Mouse (Mus musculus): ENCODE results near the gene Rasgef1a. TPM values are rescaled to one million over a fixed set of nuclear protein-coding genes. Genes with fewer than 3 reads are reported as not detected.

Rasgef1a gene
- polyA plus RNA-seq, 1 experiment from 2014 or later: 5.8 TPM

DNA sequence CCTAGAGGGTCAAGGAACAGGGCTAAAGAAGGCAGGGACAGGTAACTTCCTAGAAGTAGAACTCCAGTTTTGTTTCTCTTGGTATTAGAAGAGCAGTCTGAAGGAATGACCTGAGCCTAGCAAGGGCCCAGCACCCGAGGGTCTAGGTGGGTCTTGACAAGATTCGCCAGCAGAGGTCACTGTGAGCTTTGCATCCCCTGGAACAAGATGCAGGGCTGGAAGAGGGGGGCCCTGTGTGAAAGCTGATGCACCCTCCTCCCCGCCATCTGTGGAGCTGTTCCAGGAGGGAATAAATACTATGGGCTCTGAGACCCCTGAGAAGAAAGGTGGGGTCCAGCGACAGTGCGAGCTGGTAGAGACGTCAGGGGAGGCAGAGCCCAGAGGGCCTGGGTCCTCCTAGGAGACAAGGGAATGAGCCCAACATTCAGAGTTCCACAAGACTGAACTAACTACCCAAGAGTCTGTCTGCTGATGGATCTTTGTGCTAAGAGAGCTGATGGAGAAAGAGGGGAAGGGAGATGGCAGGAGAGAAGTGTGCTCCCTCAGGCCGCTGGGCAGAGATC is 53.8 kb downstream of the Rasgef1a start:
- H3K9me3 ChIP-seq: no peaks in the 10 kb centered on the region
- H3K4me3 ChIP-seq: peak overlapping the region; percentile 47; the same call in 1 of the 2 replicates
- H3K27ac ChIP-seq: no peak overlapping the region
- H3K27me3 ChIP-seq (replicated peaks): 0 out of 2 replicates have a peak, but pooled peaks cover 5% of the 10 kb centered on the region
- H3K36me3 ChIP-seq (replicated peaks): no peaks in the 10 kb centered on the region
- WGBS: 12% methylated on average over 7 of the region's 7 CpGs
- no peak overlapping the region for H3K9ac ChIP-seq
- H3K4me1 ChIP-seq: peaks cover 23% of the 10 kb centered on the region
- 0 out of 2 replicates have a peak, but pooled peaks have one; percentile 51 for ATAC-seq (replicated peaks)
- peak overlapping the region; percentile 99 for H3K4me2 ChIP-seq

DNA sequence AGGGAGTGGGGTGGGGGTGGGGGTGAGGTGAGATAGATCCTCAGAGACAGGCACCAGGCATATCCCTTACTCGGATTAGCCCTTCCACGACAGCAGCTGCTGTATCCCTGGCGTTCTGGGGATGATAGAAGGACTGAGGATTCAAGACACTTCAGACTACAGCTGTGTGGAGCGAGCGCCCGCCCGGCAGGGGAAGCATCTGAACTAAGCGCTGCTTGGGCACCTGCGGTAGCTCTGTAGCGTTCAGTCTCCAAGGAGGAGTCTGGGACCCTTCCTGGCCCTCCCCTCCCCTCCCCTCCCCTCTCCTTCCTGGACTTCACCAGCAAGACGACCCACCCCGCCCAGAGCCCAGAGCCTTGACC is 54.6 kb downstream of the Rasgef1a start:
- H3K4me2 ChIP-seq: peak overlapping the region; percentile 99
- no peaks in the 10 kb centered on the region for H3K9me3 ChIP-seq
- H3K9ac ChIP-seq: peak overlapping the region; percentile 62
- peaks cover 23% of the 10 kb centered on the region for H3K4me1 ChIP-seq
- H3K4me3 ChIP-seq: peak overlapping the region; percentile 47
- no peaks in the 10 kb centered on the region for H3K36me3 ChIP-seq (replicated peaks)
- peak; percentile 79 for ATAC-seq (replicated peaks)
- 0 out of 2 replicates have a peak, but pooled peaks cover 5% of the 10 kb centered on the region for H3K27me3 ChIP-seq (replicated peaks)
- 1% methylated on average over 12 of the region's 12 CpGs for WGBS
- no peak overlapping the region for H3K27ac ChIP-seq

DNA sequence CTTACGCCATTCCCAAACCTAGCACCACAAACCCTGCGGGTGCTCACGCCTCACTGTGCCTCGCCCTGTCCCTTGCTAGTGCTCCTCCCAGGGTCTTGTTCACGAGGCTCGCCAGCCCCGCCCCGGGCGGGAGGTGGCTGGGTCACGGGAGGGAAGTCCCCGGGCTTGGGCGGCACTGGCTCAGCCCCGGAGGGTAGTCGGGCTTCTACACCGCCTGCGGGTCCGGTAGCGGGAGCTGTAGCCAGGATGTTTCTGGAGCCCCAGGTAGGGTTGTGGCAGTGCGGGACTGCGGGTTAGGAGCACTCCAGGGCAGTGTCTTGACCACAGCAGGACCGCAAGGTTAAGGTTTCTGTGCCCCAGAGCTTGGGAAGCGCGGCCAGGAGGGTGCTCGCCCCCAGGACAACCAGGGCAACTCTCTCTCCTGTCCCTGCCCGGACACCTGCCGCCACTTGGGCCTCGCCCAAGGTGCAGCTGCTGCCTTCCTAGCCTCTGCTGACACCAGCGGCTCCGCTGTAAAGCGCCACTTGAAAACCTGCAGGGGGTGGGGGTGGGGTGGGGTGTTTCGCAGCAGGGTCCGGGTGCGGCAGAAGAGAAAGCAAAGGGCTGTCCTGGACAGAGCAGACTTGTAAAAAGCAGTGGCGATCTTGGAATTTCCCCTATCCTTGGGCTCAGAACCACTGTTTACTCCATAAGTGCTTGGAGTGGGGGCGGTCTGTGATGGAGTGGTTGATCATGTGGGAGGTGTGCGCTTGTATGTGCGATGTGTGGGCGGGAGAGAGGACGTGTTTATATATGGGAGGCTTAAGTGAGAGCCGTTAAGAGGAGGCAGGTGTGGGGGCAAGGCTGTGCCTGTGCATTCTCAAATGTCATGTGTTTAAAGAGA is 55.2 kb downstream of the Rasgef1a start:
- ATAC-seq (replicated peaks): peak; percentile 61
- no peaks in the 10 kb centered on the region for H3K36me3 ChIP-seq (replicated peaks)
- peak overlapping the region; percentile 62 for H3K9ac ChIP-seq
- peak overlapping the region; percentile 47 for H3K4me3 ChIP-seq
- under 1% methylated on average over 40 of the region's 40 CpGs for WGBS
- H3K27ac ChIP-seq: no peak overlapping the region
- H3K9me3 ChIP-seq: no peaks in the 10 kb centered on the region
- 0 out of 2 replicates have a peak, but pooled peaks cover 5% of the 10 kb centered on the region for H3K27me3 ChIP-seq (replicated peaks)
- H3K4me1 ChIP-seq: peaks cover 23% of the 10 kb centered on the region
- H3K4me2 ChIP-seq: peak overlapping the region; percentile 99

DNA sequence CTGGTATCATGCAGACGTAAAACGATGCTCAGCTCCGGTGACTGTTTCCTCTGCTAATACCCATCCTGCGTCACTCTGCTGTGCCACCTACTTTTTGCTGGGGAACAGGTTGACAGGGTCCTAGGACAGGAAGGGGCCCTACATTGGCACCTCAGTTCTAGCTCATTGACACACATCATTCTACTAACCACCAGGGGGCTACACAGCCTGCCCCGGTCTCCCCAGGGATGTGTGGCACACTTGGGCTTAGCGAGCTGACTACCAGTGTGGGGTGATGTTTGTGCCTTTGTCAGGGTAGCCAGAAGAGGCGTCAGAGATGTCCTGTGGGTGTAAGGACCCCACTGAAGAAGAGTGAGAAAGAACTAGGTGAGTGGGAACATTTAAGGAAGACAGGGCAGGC is 56.5 kb downstream of the Rasgef1a start:
- no peak overlapping the region for H3K4me3 ChIP-seq
- H3K9ac ChIP-seq: no peak overlapping the region
- H3K9me3 ChIP-seq: no peaks in the 10 kb centered on the region
- no peak for ATAC-seq (replicated peaks)
- H3K4me2 ChIP-seq: no peak overlapping the region
- 70% methylated on average over 7 of the region's 7 CpGs for WGBS
- 0 out of 2 replicates have a peak, but pooled peaks cover 5% of the 10 kb centered on the region for H3K27me3 ChIP-seq (replicated peaks)
- peaks cover 23% of the 10 kb centered on the region for H3K4me1 ChIP-seq
- no peak overlapping the region for H3K27ac ChIP-seq
- H3K36me3 ChIP-seq (replicated peaks): no peaks in the 10 kb centered on the region

DNA sequence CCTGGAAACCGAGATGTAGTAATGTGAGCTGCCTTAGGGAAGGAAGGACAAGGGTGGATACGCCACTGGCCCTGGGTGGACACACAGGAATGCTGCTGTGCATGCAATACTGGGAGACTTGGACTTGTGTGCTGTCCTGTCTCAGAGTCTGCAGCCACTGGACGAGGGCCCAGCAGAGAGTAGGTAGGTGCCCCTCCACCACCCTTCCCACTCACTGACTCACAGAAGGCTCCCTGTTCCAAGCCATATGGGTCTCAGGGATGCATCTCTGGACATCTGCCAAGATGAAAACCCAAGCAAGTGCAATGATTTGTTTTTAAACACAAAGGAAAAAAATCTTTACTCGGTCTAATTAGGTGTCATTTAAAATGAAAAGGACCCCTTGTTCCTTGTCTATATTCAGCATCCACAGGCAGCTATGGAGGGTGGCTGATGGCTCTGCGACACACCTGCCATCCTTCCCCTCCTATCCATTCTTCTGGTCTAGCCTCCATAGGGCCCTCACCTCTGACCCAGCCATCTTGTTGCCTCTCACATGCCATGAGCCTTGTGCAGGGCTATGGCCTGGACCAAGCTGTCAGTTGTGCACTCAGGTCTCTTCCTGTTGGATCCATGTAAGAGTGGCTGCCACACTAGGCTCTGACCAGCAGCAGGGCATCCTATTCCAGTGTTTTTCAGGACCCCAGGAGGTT is 59.2 kb downstream of the Rasgef1a start:
- no peaks in the 10 kb centered on the region for H3K27me3 ChIP-seq (replicated peaks)
- no peak overlapping the region for H3K4me3 ChIP-seq
- no peak overlapping the region for H3K9ac ChIP-seq
- H3K4me1 ChIP-seq: peaks cover 28% of the 10 kb centered on the region
- WGBS: 74% methylated on average over 5 of the region's 5 CpGs
- no peaks in the 10 kb centered on the region for H3K9me3 ChIP-seq
- no peak overlapping the region for H3K27ac ChIP-seq
- H3K36me3 ChIP-seq (replicated peaks): no peaks in the 10 kb centered on the region
- H3K4me2 ChIP-seq: no peak overlapping the region
- ATAC-seq (replicated peaks): no peak

DNA sequence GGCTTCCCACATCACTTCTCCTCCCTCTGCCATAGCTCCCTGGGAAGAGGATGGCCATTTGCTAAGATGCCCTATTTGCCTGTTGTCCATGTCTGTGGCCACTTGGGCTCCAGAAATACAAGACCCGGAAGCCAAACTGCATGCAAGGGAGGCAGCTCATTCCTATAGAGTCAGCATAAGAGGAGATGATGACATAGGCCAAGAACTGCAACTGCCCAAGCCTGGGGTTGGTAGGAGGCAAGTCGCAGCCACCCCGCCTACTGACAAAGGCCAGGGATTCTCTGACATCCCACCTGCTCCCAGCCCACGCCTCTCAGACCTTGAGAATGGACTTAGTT is 59.7 kb downstream of the Rasgef1a start:
- no peak overlapping the region for H3K27ac ChIP-seq

DNA sequence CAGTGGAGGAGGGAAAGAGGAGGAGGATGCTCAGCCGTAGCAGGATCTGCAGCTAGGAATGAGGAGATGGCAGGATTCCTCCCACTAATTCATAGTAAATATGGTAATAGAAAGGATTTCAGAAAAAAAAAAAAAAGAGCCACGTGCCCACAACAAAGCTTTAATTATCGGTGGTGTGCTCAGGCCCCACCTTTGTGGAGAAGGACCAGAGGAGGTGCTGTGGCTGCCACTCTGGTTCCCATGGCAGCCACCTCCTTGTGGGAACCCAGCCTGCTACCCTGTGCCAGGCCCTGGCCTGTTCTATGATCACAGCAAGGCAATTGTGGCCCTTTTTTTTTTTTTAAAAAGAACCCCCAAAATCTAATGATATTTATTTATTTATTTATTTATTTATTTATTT is 60.2 kb downstream of the Rasgef1a start:
- WGBS: 54% methylated on average over 3 of the region's 3 CpGs
- H3K4me2 ChIP-seq: no peak overlapping the region
- no peaks in the 10 kb centered on the region for H3K27me3 ChIP-seq (replicated peaks)
- H3K27ac ChIP-seq: no peak overlapping the region
- ATAC-seq (replicated peaks): no peak
- no peak overlapping the region for H3K9ac ChIP-seq
- no peaks in the 10 kb centered on the region for H3K36me3 ChIP-seq (replicated peaks)
- no peaks in the 10 kb centered on the region for H3K9me3 ChIP-seq
- no peak overlapping the region for H3K4me3 ChIP-seq
- peaks cover 19% of the 10 kb centered on the region for H3K4me1 ChIP-seq

More for the DNA sequence above, 59.7 kb downstream of the Rasgef1a start:
- H3K9me3 ChIP-seq: no peaks in the 10 kb centered on the region
- no peaks in the 10 kb centered on the region for H3K27me3 ChIP-seq (replicated peaks)
- ATAC-seq (replicated peaks): no peak
- H3K4me3 ChIP-seq: no peak overlapping the region
- H3K9ac ChIP-seq: no peak overlapping the region
- peaks cover 23% of the 10 kb centered on the region for H3K4me1 ChIP-seq
- 86% methylated on average over 4 of the region's 4 CpGs for WGBS
- H3K4me2 ChIP-seq: no peak overlapping the region
- H3K36me3 ChIP-seq (replicated peaks): no peaks in the 10 kb centered on the region

DNA sequence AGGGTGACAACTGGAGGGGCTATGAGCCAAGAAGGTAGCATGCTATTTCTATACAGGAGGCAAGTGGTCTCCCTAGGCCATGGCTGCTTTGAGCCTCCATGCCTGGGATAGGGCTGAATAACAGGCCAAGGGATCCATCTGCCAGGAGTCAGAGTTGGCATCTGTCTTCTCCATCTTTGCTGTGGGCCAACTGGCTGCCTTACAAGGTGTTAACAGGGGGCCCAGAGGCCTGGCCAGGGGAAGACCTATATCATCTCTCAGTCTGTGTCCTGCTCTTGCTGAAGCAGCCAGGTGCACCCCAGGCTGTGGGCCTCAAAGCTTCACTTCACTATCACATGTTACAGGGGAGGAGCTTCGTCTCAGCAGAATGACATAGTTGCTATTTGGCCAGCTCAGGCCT is 60.9 kb downstream of the Rasgef1a start:
- no peak overlapping the region for H3K4me2 ChIP-seq
- no peaks in the 10 kb centered on the region for H3K9me3 ChIP-seq
- WGBS: 91% methylated on average over 1 of the region's 1 CpGs
- no peak for ATAC-seq (replicated peaks)
- H3K27me3 ChIP-seq (replicated peaks): no peaks in the 10 kb centered on the region
- no peak overlapping the region for H3K9ac ChIP-seq
- H3K4me1 ChIP-seq: peaks cover 15% of the 10 kb centered on the region
- H3K4me3 ChIP-seq: no peak overlapping the region
- no peaks in the 10 kb centered on the region for H3K36me3 ChIP-seq (replicated peaks)
- H3K27ac ChIP-seq: no peak overlapping the region

DNA sequence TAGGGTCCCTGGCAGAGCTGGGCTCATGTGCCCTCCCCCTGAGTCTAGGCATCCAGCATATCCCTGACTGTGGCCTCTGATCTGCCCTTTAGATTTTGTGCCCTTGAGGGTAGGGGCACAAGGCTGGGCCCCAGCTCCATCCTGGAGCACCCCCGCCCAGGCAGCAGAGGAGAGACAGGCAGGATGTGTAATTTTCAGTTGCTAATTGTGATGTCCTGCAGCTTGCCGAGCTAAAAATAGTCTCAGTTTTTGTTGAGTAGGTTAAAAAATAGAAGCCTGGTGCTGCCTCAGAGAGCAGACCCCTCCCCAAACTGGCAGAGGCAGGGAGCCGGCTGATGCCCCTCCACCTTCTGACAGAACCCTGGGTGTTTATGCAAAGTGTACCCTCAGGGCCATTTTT is 62.9 kb downstream of the Rasgef1a start:
- no peak overlapping the region for H3K27ac ChIP-seq
- H3K4me2 ChIP-seq: no peak overlapping the region
- H3K27me3 ChIP-seq (replicated peaks): no peaks in the 10 kb centered on the region
- H3K36me3 ChIP-seq (replicated peaks): no peaks in the 10 kb centered on the region
- H3K9ac ChIP-seq: no peak overlapping the region
- H3K9me3 ChIP-seq: no peaks in the 10 kb centered on the region
- no peak for ATAC-seq (replicated peaks)
- 59% methylated on average over 3 of the region's 3 CpGs for WGBS
- H3K4me1 ChIP-seq: peaks cover 14% of the 10 kb centered on the region
- H3K4me3 ChIP-seq: no peak overlapping the region

DNA sequence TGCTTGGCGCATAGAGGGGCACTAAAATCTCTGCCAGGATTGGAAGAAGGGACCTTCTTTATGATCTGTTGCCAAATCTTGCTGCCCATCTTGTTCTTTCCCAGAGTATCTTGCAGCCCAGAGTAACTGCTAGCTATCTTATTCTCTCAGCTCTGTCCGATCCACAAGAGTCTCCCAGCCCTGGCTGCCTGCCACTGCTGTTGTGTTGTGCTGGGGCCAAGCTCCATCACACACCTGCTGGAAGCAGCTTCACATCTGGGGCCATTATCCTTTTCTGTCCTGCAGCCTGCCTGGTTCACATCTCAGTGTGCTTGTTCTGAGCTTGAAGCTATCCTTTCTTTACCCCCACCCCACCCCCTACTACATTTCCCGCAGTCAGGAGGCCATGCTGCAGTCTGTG is 65.0 kb downstream of the Rasgef1a start:
- H3K27ac ChIP-seq: no peak overlapping the region
- H3K9me3 ChIP-seq: no peaks in the 10 kb centered on the region
- no peaks in the 10 kb centered on the region for H3K27me3 ChIP-seq (replicated peaks)
- WGBS: 71% methylated on average over 3 of the region's 3 CpGs
- no peak overlapping the region for H3K4me2 ChIP-seq
- no peaks in the 10 kb centered on the region for H3K36me3 ChIP-seq (replicated peaks)
- no peak overlapping the region for H3K9ac ChIP-seq
- ATAC-seq (replicated peaks): no peak
- peaks cover 14% of the 10 kb centered on the region for H3K4me1 ChIP-seq
- no peak overlapping the region for H3K4me3 ChIP-seq

DNA sequence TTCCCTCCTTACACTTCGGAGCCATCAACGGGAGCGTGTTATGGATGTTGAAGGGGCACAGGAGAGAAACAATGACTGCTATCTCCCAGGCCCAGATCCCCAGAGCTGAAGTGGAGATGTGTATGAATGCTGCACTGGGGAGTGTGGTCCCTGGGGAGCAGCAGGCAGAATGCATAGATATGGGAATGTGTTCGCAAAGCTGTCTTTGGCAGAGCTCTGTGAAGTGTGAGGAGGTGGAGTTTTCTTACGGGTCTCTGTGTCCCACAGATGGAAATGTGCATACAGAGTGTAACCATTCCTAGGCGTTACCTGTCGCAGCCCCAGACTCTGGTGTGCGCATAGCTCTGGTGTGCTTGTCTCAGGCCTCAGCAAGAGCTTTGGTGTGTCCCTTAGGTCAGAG is 65.5 kb downstream of the Rasgef1a start:
- no peaks in the 10 kb centered on the region for H3K27me3 ChIP-seq (replicated peaks)
- H3K4me2 ChIP-seq: no peak overlapping the region
- 82% methylated on average over 8 of the region's 8 CpGs for WGBS
- no peak overlapping the region for H3K4me3 ChIP-seq
- no peak overlapping the region for H3K27ac ChIP-seq
- H3K9me3 ChIP-seq: no peaks in the 10 kb centered on the region
- H3K4me1 ChIP-seq: peaks cover 14% of the 10 kb centered on the region
- H3K9ac ChIP-seq: no peak overlapping the region
- no peaks in the 10 kb centered on the region for H3K36me3 ChIP-seq (replicated peaks)
- no peak for ATAC-seq (replicated peaks)

DNA sequence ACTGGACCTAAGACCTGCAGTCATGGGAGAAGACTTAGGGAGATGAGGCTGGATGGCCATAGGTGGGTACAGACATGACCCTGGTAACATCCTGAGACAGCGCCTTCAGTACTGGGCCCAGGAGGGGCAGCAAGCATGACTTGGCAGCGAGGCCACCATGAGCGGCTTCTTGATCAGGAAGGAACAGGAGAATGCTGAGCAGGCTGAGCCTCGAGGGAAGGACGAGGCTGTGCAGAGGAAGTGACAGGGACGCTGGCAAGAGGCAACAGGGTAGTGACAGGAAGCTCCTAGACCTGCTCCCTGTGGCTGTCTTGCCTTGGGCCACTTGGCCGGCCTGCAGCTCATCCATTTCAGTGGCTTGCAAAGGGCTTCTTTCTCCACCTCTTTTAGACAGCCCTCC is 66.2 kb downstream of the Rasgef1a start:
- ATAC-seq (replicated peaks): no peak
- peaks cover 14% of the 10 kb centered on the region for H3K4me1 ChIP-seq
- 81% methylated on average over 7 of the region's 7 CpGs for WGBS

More for the DNA sequence above, 66.2 kb downstream of the Rasgef1a start:
- Histone ChIP-seq H3K4me3 (no peak overlapping the region), H3K27ac (no peak overlapping the region), H3K9me3 (no peaks in the 10 kb centered on the region), H3K4me2 (no peak overlapping the region), H3K27me3 (replicated peaks) (no peaks in the 10 kb centered on the region), H3K36me3 (replicated peaks) (no peaks in the 10 kb centered on the region), H3K9ac (no peak overlapping the region)
